Mouse (Mus musculus): ENCODE measurements around the gene Pla2g6.

DNA sequence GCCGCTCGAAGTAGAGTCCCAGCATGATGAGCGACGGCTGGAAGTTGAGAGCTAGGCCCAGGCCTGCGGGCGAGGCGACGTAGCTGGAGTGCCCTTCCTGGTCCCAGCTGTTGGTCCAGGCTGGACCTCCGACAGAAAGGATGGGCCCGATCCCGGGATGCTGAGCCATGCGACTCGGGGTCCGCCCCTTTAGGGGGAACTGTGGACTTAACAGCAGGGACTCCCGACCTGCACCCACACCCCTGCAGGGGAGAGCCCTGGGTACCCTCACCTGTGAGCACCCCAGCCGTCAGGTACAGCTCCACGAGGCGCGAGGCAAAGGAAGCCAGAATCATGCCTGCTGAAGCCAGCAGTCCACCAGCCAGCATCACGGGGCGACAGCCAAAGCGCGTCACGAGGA is 75.6 kb downstream of the Pla2g6 start:
- TF ChIP-seq POLR2A (IDR thresholded peaks at IDR 0.05; ENCODE audit: extremely low read depth, insufficient read depth, low read length) (no peak), CTCF (IDR thresholded peaks at IDR 0.05; ENCODE audit: extremely low read depth, insufficient read depth, low read length) (no peak)

Measured in cortical plate, adult 2 months (tissue).